Mouse (Mus musculus): ENCODE results near the gene Ntn1. TPM values are rescaled to one million over a fixed set of nuclear protein-coding genes. Genes with fewer than 3 reads are reported as not detected.

Gene Ntn1
- polyA plus RNA-seq, 1 experiment = 62.8 TPM

GRCm38 (mm10) chr11:68222209-68222608 lies 178.4 kb downstream of the Ntn1 start:
- DNase-seq (ENCODE audit: low read depth) = no peak
- TF ChIP-seq CTCF (IDR thresholded peaks at IDR 0.05; ENCODE audit: borderline replicate concordance, extremely low read depth, insufficient read depth, insufficient read length) (no peak), POLR2A (IDR thresholded peaks at IDR 0.05; ENCODE audit: borderline replicate concordance, extremely low read depth, insufficient read depth, insufficient read length, poor library complexity, severe bottlenecking) (no peak)

GRCm38 (mm10) chr11:68220733-68221132 lies 179.9 kb downstream of the Ntn1 start:
- DNase-seq (ENCODE audit: low read depth) = no peak
- TF ChIP-seq CTCF (IDR thresholded peaks at IDR 0.05; ENCODE audit: borderline replicate concordance, extremely low read depth, insufficient read depth, insufficient read length) (no peak), POLR2A (IDR thresholded peaks at IDR 0.05; ENCODE audit: borderline replicate concordance, extremely low read depth, insufficient read depth, insufficient read length, poor library complexity, severe bottlenecking) (no peak)

- TF ChIP-seq POLR2A (IDR thresholded peaks at IDR 0.05; ENCODE audit: borderline replicate concordance, extremely low read depth, insufficient read depth, insufficient read length, poor library complexity, severe bottlenecking) = no peak
- no peak for TF ChIP-seq CTCF (IDR thresholded peaks at IDR 0.05; ENCODE audit: borderline replicate concordance, extremely low read depth, insufficient read depth, insufficient read length)
- DNase-seq (ENCODE audit: low read depth) = peak; percentile 72
Observed at GRCm38 (mm10) chr11:68216041-68216440, 184.6 kb downstream of the Ntn1 start.

GRCm38 (mm10) chr11:68215206-68215912 lies 185.3 kb downstream of the Ntn1 start:
- peak; percentile 94 for DNase-seq (ENCODE audit: low read depth)
- TF ChIP-seq POLR2A (IDR thresholded peaks at IDR 0.05; ENCODE audit: borderline replicate concordance, extremely low read depth, insufficient read depth, insufficient read length, poor library complexity, severe bottlenecking) (no peak), CTCF (IDR thresholded peaks at IDR 0.05; ENCODE audit: borderline replicate concordance, extremely low read depth, insufficient read depth, insufficient read length) (no peak)

- TF ChIP-seq POLR2A (IDR thresholded peaks at IDR 0.05; ENCODE audit: borderline replicate concordance, extremely low read depth, insufficient read depth, insufficient read length, poor library complexity, severe bottlenecking) = no peak
- no peak for DNase-seq (ENCODE audit: low read depth)
Observed at GRCm38 (mm10) chr11:68214496-68215205, 186.0 kb downstream of the Ntn1 start.

GRCm38 (mm10) chr11:68213896-68214295 lies 186.7 kb downstream of the Ntn1 start:
- DNase-seq (ENCODE audit: low read depth) = no peak
- TF ChIP-seq POLR2A (IDR thresholded peaks at IDR 0.05; ENCODE audit: borderline replicate concordance, extremely low read depth, insufficient read depth, insufficient read length, poor library complexity, severe bottlenecking) (no peak), CTCF (IDR thresholded peaks at IDR 0.05; ENCODE audit: borderline replicate concordance, extremely low read depth, insufficient read depth, insufficient read length) (no peak)

GRCm38 (mm10) chr11:68211924-68212578 lies 188.6 kb downstream of the Ntn1 start:
- TF ChIP-seq CTCF (IDR thresholded peaks at IDR 0.05; ENCODE audit: borderline replicate concordance, extremely low read depth, insufficient read depth, insufficient read length) (peak; percentile 46; the same call in 1 of the 2 replicates), POLR2A (IDR thresholded peaks at IDR 0.05; ENCODE audit: borderline replicate concordance, extremely low read depth, insufficient read depth, insufficient read length, poor library complexity, severe bottlenecking) (no peak)
- no peak for DNase-seq (ENCODE audit: low read depth)

GRCm38 (mm10) chr11:68210714-68211113 lies 189.9 kb downstream of the Ntn1 start:
- TF ChIP-seq CTCF (IDR thresholded peaks at IDR 0.05; ENCODE audit: borderline replicate concordance, extremely low read depth, insufficient read depth, insufficient read length) = no peak
- TF ChIP-seq POLR2A (IDR thresholded peaks at IDR 0.05; ENCODE audit: borderline replicate concordance, extremely low read depth, insufficient read depth, insufficient read length, poor library complexity, severe bottlenecking) = no peak
- DNase-seq (ENCODE audit: low read depth) = no peak

- DNase-seq (ENCODE audit: low read depth) = no peak
- no peak for TF ChIP-seq POLR2A (IDR thresholded peaks at IDR 0.05; ENCODE audit: borderline replicate concordance, extremely low read depth, insufficient read depth, insufficient read length, poor library complexity, severe bottlenecking)
- TF ChIP-seq CTCF (IDR thresholded peaks at IDR 0.05; ENCODE audit: borderline replicate concordance, extremely low read depth, insufficient read depth, insufficient read length) = no peak
Observed at GRCm38 (mm10) chr11:68209506-68209905, 191.1 kb downstream of the Ntn1 start.

- TF ChIP-seq POLR2A (IDR thresholded peaks at IDR 0.05; ENCODE audit: borderline replicate concordance, extremely low read depth, insufficient read depth, insufficient read length, poor library complexity, severe bottlenecking) (no peak), CTCF (IDR thresholded peaks at IDR 0.05; ENCODE audit: borderline replicate concordance, extremely low read depth, insufficient read depth, insufficient read length) (no peak)
- DNase-seq (ENCODE audit: low read depth) = no peak
Observed at GRCm38 (mm10) chr11:68208582-68208981, 192.0 kb downstream of the Ntn1 start.

- no peak for DNase-seq (ENCODE audit: low read depth)
- TF ChIP-seq CTCF (IDR thresholded peaks at IDR 0.05; ENCODE audit: borderline replicate concordance, extremely low read depth, insufficient read depth, insufficient read length) = no peak
- TF ChIP-seq POLR2A (IDR thresholded peaks at IDR 0.05; ENCODE audit: borderline replicate concordance, extremely low read depth, insufficient read depth, insufficient read length, poor library complexity, severe bottlenecking) = no peak
Observed at GRCm38 (mm10) chr11:68208023-68208422, 192.6 kb downstream of the Ntn1 start.
